Mouse (Mus musculus) brown adipose tissue, adult 24 weeks (tissue): ENCODE measurements around the gene Nr2c2. TPM values are rescaled to one million over a fixed set of nuclear protein-coding genes. Genes with fewer than 3 reads are reported as not detected.

Experiments used
- H3K27ac ChIP-seq: fragments of 200-500 bp; replicated peaks from 2 replicates; pipeline ENCODE4 v1.5.1; 2012; ENCODE audit warnings: low read depth, mild to moderate bottlenecking, low read length
- H3K4me1 ChIP-seq: fragments of 200-500 bp; 2 replicates; pipeline ENCODE4 v1.6.1; 2012; ENCODE audit warnings: low read length, mixed read lengths; ENCODE audit not compliant: control insufficient read depth, insufficient read depth, insufficient read length
- H3K4me3 ChIP-seq: fragments of 200-500 bp; 2 replicates; pipeline ENCODE4 v1.5.1; 2012; ENCODE audit warnings: low read depth, mild to moderate bottlenecking, low read length, moderate library complexity; ENCODE audit not compliant: insufficient read depth
- polyA plus RNA-seq: library from polyadenylated mRNA; stranded (reverse); fragments of >200 nt; gene quantifications from 2 replicates; pipeline ENCODE4 v1.2.4, GENCODE M21; 2012; ENCODE audit not compliant: missing spikeins, insufficient read depth, insufficient read length

The Nr2c2 gene
- polyA plus RNA-seq, 1 experiment, result 8.8 TPM

GRCm38 (mm10) chr6:92090497-92090896, 693 bp upstream of the Nr2c2 start:
- peak overlapping the region; percentile 2; the same call in 1 of the 2 replicates for H3K27ac ChIP-seq
- H3K4me3 ChIP-seq, result peak overlapping the region; percentile 81
- peaks cover 6% of the 10 kb centered on the region; the same call in 1 of the 2 replicates for H3K4me1 ChIP-seq

GRCm38 (mm10) chr6:92091767-92092489, 738 bp downstream of the Nr2c2 start:
- Histone ChIP-seq H3K4me1 (peaks cover 6% of the 10 kb centered on the region; the same call in 1 of the 2 replicates), H3K4me3 (peak overlapping the region; percentile 81), H3K27ac (peak overlapping the region; percentile 87)

- H3K4me3 ChIP-seq, result peak overlapping the region; percentile 77
- H3K27ac ChIP-seq, result peak overlapping the region; percentile 54
- peaks cover 6% of the 10 kb centered on the region; the same call in 1 of the 2 replicates for H3K4me1 ChIP-seq
Observed at GRCm38 (mm10) chr6:92092737-92093136, 1.5 kb downstream of the Nr2c2 start.

GRCm38 (mm10) chr6:92093869-92094268, 2.7 kb downstream of the Nr2c2 start:
- no peak overlapping the region for H3K27ac ChIP-seq
- no peak overlapping the region for H3K4me3 ChIP-seq
- peaks cover 6% of the 10 kb centered on the region; the same call in 1 of the 2 replicates for H3K4me1 ChIP-seq

- Histone ChIP-seq H3K27ac (no peak overlapping the region), H3K4me1 (0 out of 2 replicates have a peak, but pooled peaks cover 2% of the 10 kb centered on the region), H3K4me3 (no peak overlapping the region)
Observed at GRCm38 (mm10) chr6:92100679-92101360, 9.6 kb downstream of the Nr2c2 start.

GRCm38 (mm10) chr6:92124547-92124946, 33.4 kb downstream of the Nr2c2 start:
- Histone ChIP-seq H3K4me1 (no peaks in the 10 kb centered on the region), H3K4me3 (no peak overlapping the region), H3K27ac (no peak overlapping the region)

GRCm38 (mm10) chr6:92126861-92127468, 35.8 kb downstream of the Nr2c2 start:
- Histone ChIP-seq H3K4me1 (peaks cover 6% of the 10 kb centered on the region; the same call in 1 of the 2 replicates), H3K27ac (no peak overlapping the region), H3K4me3 (no peak overlapping the region)

GRCm38 (mm10) chr6:92131456-92131855, 40.3 kb downstream of the Nr2c2 start:
- no peak overlapping the region for H3K4me3 ChIP-seq
- peaks cover 9% of the 10 kb centered on the region for H3K4me1 ChIP-seq
- no peak overlapping the region for H3K27ac ChIP-seq

- Histone ChIP-seq H3K27ac (no peak overlapping the region), H3K4me1 (peaks cover 9% of the 10 kb centered on the region), H3K4me3 (no peak overlapping the region)
Observed at GRCm38 (mm10) chr6:92132021-92132911, 41.1 kb downstream of the Nr2c2 start.

GRCm38 (mm10) chr6:92133617-92134016, 42.4 kb downstream of the Nr2c2 start:
- Histone ChIP-seq H3K27ac (no peak overlapping the region), H3K4me1 (peaks cover 9% of the 10 kb centered on the region), H3K4me3 (no peak overlapping the region)

GRCm38 (mm10) chr6:92136356-92136755, 45.2 kb downstream of the Nr2c2 start:
- Histone ChIP-seq H3K4me1 (peaks cover 5% of the 10 kb centered on the region), H3K27ac (no peak overlapping the region), H3K4me3 (no peak overlapping the region)

GRCm38 (mm10) chr6:92145881-92146280, 54.7 kb downstream of the Nr2c2 start:
- Histone ChIP-seq H3K27ac (no peak overlapping the region), H3K4me1 (no peaks in the 10 kb centered on the region), H3K4me3 (no peak overlapping the region)

GRCm38 (mm10) chr6:92153774-92154173, 62.6 kb downstream of the Nr2c2 start:
- no peak overlapping the region for H3K27ac ChIP-seq
- no peaks in the 10 kb centered on the region for H3K4me1 ChIP-seq
- H3K4me3 ChIP-seq, result no peak overlapping the region

GRCm38 (mm10) chr6:92158801-92159200, 67.6 kb downstream of the Nr2c2 start:
- H3K27ac ChIP-seq, result no peak overlapping the region
- no peak overlapping the region for H3K4me3 ChIP-seq
- H3K4me1 ChIP-seq, result no peaks in the 10 kb centered on the region
